Mouse (Mus musculus): Measurements from ENCODE around the gene Ntrk3. TPM values are rescaled to one million over a fixed set of nuclear protein-coding genes. Genes with fewer than 3 reads are reported as not detected.

Ntrk3 gene
- total RNA-seq, 1 experiment from 2014 or later: 1.9 TPM

- no peak for ATAC-seq (ENCODE audit: extremely low read depth, insufficient number of reproducible peaks, low FRiP score, poor library complexity, severe bottlenecking)
Observed at GRCm38 (mm10) chr7:78724591-78724990, 13.2 kb downstream of the Ntrk3 start.

GRCm38 (mm10) chr7:78722051-78722450 is 15.8 kb downstream of the Ntrk3 start:
- no peak for ATAC-seq (ENCODE audit: extremely low read depth, insufficient number of reproducible peaks, low FRiP score, poor library complexity, severe bottlenecking)

DNA sequence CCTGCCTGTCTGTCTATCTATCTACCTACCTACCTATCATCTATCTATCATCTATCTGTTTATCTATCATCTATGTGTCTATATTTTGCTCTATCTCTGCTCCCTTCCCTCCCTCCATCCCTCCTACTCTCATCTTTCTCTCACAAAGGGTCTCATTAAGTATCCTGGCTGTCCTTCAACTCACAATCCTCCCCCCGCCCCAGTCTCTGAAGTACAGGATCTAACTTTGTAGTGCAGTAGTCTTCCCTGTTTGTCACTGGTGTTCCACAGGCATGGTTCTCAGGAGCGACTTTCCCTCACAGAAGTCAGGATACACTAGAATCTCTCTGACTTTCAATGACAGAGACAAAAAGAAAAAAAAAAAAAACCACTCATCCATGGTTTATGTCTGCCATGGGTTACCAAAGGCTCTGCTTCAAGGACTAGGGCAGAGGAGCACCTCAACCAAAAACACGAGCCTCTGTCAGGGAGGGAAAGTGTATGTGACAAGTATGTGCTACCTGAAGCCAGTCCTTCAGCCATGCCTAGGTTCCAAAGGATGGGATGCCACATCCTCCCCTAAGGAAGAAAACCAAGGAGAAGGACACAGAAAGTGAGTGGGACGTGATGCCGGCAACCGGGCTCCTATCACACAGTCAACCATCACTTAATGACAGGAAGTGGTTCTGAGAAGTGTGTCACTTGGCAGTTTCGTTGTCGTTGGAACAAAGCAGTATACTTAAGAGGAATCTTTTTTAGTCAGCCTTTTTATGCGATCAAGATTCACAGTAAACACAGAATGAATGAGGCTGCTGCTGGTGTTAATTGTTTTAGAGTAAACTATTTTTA is 16.6 kb downstream of the Ntrk3 start:
- peak; percentile 28; the same call in 1 of the 2 replicates for ATAC-seq (ENCODE audit: extremely low read depth, insufficient number of reproducible peaks, low FRiP score, poor library complexity, severe bottlenecking)

DNA sequence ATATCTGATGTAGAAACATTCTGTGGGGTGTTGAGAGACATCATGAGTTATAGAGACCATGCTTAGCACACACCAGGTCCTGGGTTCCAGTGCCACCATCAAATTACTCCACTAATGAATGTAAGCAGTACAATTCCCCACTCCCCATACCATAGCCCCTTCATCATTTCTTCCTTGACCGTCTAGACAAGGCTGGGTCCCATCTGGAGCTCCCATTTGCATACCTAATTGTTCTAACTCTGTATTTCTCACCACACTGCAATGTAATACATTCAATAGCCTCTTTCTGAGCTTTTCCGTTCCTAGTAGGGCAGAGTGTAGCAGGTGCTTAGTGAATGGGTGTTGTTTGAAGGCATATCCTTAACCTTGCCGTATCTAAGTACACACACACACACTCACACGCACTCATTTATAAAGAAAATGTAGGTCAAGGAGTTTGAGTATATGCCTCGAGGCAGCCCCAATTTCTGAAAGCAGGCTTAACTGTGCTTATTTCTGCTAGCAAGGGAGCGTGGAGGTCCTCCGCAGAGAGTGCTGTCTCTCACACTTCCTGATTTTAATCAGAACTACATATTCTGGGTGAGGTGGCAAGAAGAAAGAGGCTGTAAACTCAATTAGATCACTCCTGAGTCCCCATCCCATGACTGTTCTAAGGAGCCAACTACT is 17.9 kb downstream of the Ntrk3 start:
- ATAC-seq (ENCODE audit: extremely low read depth, insufficient number of reproducible peaks, low FRiP score, poor library complexity, severe bottlenecking): no peak

DNA sequence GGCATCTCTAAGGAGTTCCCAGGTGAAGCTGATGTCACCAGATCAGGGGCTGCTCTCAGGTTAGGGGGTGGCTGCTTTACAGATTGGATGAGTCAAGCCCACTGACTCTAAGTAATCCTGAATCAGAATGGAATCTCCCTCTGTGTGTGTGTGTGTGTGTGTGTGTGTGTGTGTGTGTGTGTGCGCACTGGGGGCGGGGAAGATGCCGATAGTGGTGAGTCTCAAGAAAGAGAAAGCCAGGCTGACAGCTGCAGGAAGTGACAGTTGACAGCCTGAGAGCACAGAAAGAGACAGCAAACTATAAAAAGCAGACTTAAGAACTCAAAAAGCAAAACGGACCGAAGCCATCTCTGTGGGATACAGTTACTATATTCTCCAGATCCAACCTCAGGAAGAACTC is 18.7 kb downstream of the Ntrk3 start:
- peak; percentile 52 for ATAC-seq (ENCODE audit: extremely low read depth, insufficient number of reproducible peaks, low FRiP score, poor library complexity, severe bottlenecking)

GRCm38 (mm10) chr7:78718191-78718609 is 19.6 kb downstream of the Ntrk3 start:
- ATAC-seq (ENCODE audit: extremely low read depth, insufficient number of reproducible peaks, low FRiP score, poor library complexity, severe bottlenecking): no peak

GRCm38 (mm10) chr7:78707708-78708107 is 30.1 kb downstream of the Ntrk3 start:
- ATAC-seq (ENCODE audit: extremely low read depth, insufficient number of reproducible peaks, low FRiP score, poor library complexity, severe bottlenecking): no peak

DNA sequence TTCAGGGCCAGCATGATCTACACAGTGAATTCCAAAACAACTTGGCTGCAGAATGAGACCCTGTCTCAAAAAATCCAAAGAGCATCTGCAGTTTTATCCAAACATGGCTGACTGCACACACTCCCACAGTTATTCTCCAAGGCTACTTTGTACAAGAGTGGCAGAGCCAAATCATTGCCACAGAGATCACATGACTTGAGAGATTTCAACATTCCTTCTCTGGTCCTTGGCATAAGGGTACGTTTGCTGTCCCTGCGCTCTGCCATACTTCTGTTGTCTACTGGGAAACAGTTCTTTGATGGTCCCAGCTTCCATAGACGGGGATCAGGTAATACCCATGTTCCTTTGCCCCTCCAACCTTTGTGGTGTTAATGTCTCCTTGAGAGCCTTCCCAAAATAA is 30.7 kb downstream of the Ntrk3 start:
- no peak for ATAC-seq (ENCODE audit: extremely low read depth, insufficient number of reproducible peaks, low FRiP score, poor library complexity, severe bottlenecking)

GRCm38 (mm10) chr7:78702676-78703075 is 35.1 kb downstream of the Ntrk3 start:
- ATAC-seq (ENCODE audit: extremely low read depth, insufficient number of reproducible peaks, low FRiP score, poor library complexity, severe bottlenecking): no peak

GRCm38 (mm10) chr7:78695200-78695599 is 42.6 kb downstream of the Ntrk3 start:
- no peak for ATAC-seq (ENCODE audit: extremely low read depth, insufficient number of reproducible peaks, low FRiP score, poor library complexity, severe bottlenecking)

DNA sequence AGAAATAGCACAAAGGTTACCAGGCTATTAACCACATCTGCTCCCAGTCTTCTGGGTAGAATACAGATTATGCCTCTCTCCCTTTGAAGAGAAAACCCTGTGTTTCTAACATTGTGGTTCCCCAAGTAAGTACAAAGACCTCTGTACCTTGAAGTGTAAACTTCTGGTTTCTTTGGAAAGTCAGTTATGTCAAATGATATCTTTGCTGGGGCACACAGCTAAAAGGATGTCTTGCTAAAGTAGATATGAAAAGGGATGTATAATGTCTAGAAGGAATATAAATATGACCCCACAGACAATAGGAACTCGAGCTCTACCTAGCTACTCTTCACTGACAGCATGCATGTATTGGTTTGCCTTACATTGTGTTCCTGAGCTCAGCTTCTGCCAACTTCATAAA is 44.7 kb downstream of the Ntrk3 start:
- no peak for ATAC-seq (ENCODE audit: extremely low read depth, insufficient number of reproducible peaks, low FRiP score, poor library complexity, severe bottlenecking)

GRCm38 (mm10) chr7:78690956-78691355 is 46.9 kb downstream of the Ntrk3 start:
- no peak for ATAC-seq (ENCODE audit: extremely low read depth, insufficient number of reproducible peaks, low FRiP score, poor library complexity, severe bottlenecking)

GRCm38 (mm10) chr7:78684943-78685342 is 52.9 kb downstream of the Ntrk3 start:
- no peak for ATAC-seq (ENCODE audit: extremely low read depth, insufficient number of reproducible peaks, low FRiP score, poor library complexity, severe bottlenecking)

- no peak for ATAC-seq (ENCODE audit: extremely low read depth, insufficient number of reproducible peaks, low FRiP score, poor library complexity, severe bottlenecking)
Observed at GRCm38 (mm10) chr7:78680871-78681270, 56.9 kb downstream of the Ntrk3 start.

DNA sequence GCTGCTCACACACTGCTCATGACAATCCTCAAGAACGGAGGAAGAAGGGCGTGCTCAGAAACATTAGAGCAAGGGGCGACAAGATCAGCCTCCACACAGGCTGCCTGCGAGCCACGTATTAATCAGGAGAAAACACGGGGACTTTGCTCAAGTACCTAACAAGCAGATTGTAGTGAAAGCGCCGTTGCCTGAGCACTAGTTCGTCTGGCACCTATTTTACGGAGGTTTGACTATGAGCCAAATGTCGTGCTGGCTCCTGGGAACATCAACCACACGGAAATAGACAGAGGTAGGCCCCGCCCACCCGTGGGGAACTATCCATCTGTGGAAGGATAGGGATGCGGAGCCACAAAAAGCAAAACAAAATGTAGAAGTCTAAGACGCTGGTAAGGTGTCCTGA is 68.4 kb downstream of the Ntrk3 start:
- ATAC-seq (ENCODE audit: extremely low read depth, insufficient number of reproducible peaks, low FRiP score, poor library complexity, severe bottlenecking): no peak

- no peak for ATAC-seq (ENCODE audit: extremely low read depth, insufficient number of reproducible peaks, low FRiP score, poor library complexity, severe bottlenecking)
Observed at GRCm38 (mm10) chr7:78668916-78669315, 68.9 kb downstream of the Ntrk3 start.

DNA sequence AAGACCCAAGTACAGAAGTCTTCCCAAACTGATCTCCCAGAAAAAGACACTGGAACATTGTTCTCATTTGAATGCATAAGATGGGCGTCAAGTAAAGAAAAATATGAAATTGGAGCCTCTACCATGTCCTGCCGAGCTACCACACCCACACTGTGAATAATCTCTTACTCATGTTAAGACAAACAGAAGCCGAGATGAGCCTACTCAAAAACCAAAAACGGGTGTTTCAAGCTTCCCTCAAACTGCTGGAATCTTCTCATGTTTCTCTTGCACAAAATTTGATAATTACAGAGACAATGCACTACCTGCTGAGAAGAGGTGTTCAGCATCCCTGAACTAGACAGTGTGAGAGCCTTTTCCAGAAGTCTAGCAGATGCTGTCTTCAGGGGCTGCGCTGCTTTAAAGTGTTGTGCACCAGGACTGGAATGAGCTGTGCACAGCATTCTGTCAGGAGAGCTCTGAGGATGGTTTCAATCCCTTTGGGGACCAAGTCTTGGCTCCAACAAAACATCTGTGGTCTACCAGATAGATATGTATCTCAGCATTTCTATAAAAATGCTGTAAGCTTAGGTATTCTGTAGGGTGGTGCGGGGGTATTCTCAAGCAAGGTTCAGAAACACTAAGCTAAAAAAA is 69.7 kb downstream of the Ntrk3 start:
- no peak for ATAC-seq (ENCODE audit: extremely low read depth, insufficient number of reproducible peaks, low FRiP score, poor library complexity, severe bottlenecking)

DNA sequence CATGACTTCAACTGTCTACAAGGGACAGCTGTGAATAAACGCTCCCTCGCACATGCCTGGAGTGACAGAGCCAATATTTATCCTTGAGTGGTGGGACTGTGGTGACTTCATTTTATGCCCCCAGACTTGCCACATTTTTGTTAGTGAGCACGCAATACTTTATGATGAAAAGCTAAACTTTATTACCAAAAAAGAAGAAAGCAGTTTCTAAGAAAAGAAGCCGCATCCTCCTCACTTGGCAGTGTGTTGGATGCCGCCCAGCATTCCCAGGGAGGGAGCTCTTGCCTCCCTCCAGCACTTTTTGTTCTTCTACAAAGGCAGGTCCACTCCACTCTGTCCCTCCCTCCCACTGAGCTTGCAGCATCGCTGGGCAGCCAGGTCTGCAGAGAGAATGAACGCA is 77.0 kb downstream of the Ntrk3 start:
- ATAC-seq (ENCODE audit: extremely low read depth, insufficient number of reproducible peaks, low FRiP score, poor library complexity, severe bottlenecking): no peak

DNA sequence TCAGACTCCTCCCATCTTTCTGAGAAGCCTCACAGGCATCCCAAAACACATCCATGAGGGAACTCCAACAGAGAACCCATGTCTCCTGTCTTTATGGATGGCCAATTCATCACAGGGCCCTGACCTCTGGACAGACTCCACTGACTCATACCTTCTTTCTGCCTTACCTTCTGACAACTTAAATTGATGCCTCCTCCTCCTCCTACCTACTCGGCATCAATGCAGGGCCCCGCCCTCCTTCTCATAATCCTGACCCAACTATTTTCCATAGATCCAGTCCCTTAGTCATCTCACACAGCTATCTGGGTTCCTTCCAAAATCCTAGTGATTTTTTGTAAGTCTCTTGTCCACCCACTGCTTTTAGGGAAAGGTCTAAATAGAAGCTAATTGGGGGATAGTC is 78.0 kb downstream of the Ntrk3 start:
- no peak for ATAC-seq (ENCODE audit: extremely low read depth, insufficient number of reproducible peaks, low FRiP score, poor library complexity, severe bottlenecking)

DNA sequence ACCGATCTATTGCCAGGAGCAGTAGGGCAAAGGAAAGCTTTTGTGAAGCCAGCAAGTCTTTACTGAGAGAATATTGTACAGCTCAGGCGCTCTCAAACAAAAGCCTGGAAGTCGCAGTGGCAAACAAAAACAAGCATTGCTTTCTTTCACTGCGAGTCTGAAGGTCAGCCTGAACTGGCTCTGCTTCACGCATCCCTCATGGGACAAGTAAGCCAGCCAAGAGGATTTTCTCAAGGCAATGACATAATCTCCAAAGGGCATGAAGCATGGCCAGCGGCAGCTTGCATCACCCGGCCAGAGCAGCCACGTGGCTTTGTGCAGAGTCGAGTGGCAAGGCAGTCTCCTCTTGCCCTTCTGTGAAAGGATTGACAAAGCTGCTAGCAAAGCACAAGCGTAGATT is 79.8 kb downstream of the Ntrk3 start:
- ATAC-seq (ENCODE audit: extremely low read depth, insufficient number of reproducible peaks, low FRiP score, poor library complexity, severe bottlenecking): no peak

Data from neutrophil, adult 5-6 weeks (primary cell).